Mouse (Mus musculus): Measurements from ENCODE around the gene Lmtk3. TPM values are rescaled to one million over a fixed set of nuclear protein-coding genes. Genes with fewer than 3 reads are reported as not detected.
A peak's percentile ranks its signal among the peaks of the same experiment; 100 is the strongest.

Lmtk3 gene
- polyA plus RNA-seq, 1 experiment, result 5.7 TPM

GRCm38 (mm10) chr7:45815323-45815983 lies 31.9 kb downstream of the Lmtk3 start:
- no peak for DNase-seq
- Histone ChIP-seq H3K4me3 (ENCODE audit: insufficient read depth, low read depth, low read length) (no peak overlapping the region), H3K36me3 (ENCODE audit: control insufficient read depth, insufficient read depth, low read length) (no peaks in the 10 kb centered on the region), H3K27me3 (replicated peaks; ENCODE audit: control insufficient read depth, insufficient read depth, low read length) (no peaks in the 10 kb centered on the region), H3K4me1 (ENCODE audit: control insufficient read depth, insufficient read depth, low read length) (no peaks in the 10 kb centered on the region; the same call in 1 of the 2 replicates), H3K27ac (ENCODE audit: insufficient read depth, low read depth, low read length) (no peak overlapping the region)
- WGBS, result 66% methylated on average over 10 of the region's 10 CpGs
- TF ChIP-seq POLR2A (IDR thresholded peaks at IDR 0.05; ENCODE audit: low read depth, low read length), result no peak

GRCm38 (mm10) chr7:45815984-45816351 lies 32.4 kb downstream of the Lmtk3 start:
- Histone ChIP-seq H3K36me3 (ENCODE audit: control insufficient read depth, insufficient read depth, low read length) (no peaks in the 10 kb centered on the region), H3K27ac (ENCODE audit: insufficient read depth, low read depth, low read length) (no peak overlapping the region), H3K27me3 (replicated peaks; ENCODE audit: control insufficient read depth, insufficient read depth, low read length) (no peaks in the 10 kb centered on the region), H3K4me3 (ENCODE audit: insufficient read depth, low read depth, low read length) (no peak overlapping the region), H3K4me1 (ENCODE audit: control insufficient read depth, insufficient read depth, low read length) (no peaks in the 10 kb centered on the region; the same call in 1 of the 2 replicates)
- TF ChIP-seq CTCF (conservative IDR thresholded peaks at IDR 0.05; ENCODE audit: insufficient read depth, insufficient read length, low read depth, low read length) (no peak), POLR2A (IDR thresholded peaks at IDR 0.05; ENCODE audit: low read depth, low read length) (no peak)
- DNase-seq, result no peak
- 78% methylated on average over 2 of the region's 2 CpGs for WGBS

GRCm38 (mm10) chr7:45819843-45820242 lies 36.3 kb downstream of the Lmtk3 start:
- H3K4me3 ChIP-seq (ENCODE audit: insufficient read depth, low read depth, low read length), result no peak overlapping the region
- no peaks in the 10 kb centered on the region for H3K36me3 ChIP-seq (ENCODE audit: control insufficient read depth, insufficient read depth, low read length)
- no peaks in the 10 kb centered on the region for H3K27me3 ChIP-seq (replicated peaks; ENCODE audit: control insufficient read depth, insufficient read depth, low read length)
- no peaks in the 10 kb centered on the region for H3K4me1 ChIP-seq (ENCODE audit: control insufficient read depth, insufficient read depth, low read length)
- no peak for TF ChIP-seq CTCF (conservative IDR thresholded peaks at IDR 0.05; ENCODE audit: insufficient read depth, insufficient read length, low read depth, low read length)
- no peak for TF ChIP-seq POLR2A (IDR thresholded peaks at IDR 0.05; ENCODE audit: low read depth, low read length)
- 15% methylated on average over 25 of the region's 25 CpGs for WGBS
- no peak for DNase-seq
- no peak overlapping the region for H3K27ac ChIP-seq (ENCODE audit: insufficient read depth, low read depth, low read length)

- H3K4me1 ChIP-seq (ENCODE audit: control insufficient read depth, insufficient read depth, low read length), result no peaks in the 10 kb centered on the region
- H3K4me3 ChIP-seq (ENCODE audit: insufficient read depth, low read depth, low read length), result no peak overlapping the region
- no peaks in the 10 kb centered on the region for H3K36me3 ChIP-seq (ENCODE audit: control insufficient read depth, insufficient read depth, low read length)
- no peak for TF ChIP-seq CTCF (conservative IDR thresholded peaks at IDR 0.05; ENCODE audit: insufficient read depth, insufficient read length, low read depth, low read length)
- TF ChIP-seq POLR2A (IDR thresholded peaks at IDR 0.05; ENCODE audit: low read depth, low read length), result no peak
- H3K27me3 ChIP-seq (replicated peaks; ENCODE audit: control insufficient read depth, insufficient read depth, low read length), result no peaks in the 10 kb centered on the region
- no peak for DNase-seq
- no peak overlapping the region for H3K27ac ChIP-seq (ENCODE audit: insufficient read depth, low read depth, low read length)
Measured at GRCm38 (mm10) chr7:45820913-45821312, 37.4 kb downstream of the Lmtk3 start.

GRCm38 (mm10) chr7:45824598-45824997 lies 41.1 kb downstream of the Lmtk3 start, which contains the start of gene Kcnj14:
Gene Kcnj14, minus strand, starts transcription at chr7:45824782.
- Histone ChIP-seq H3K27me3 (replicated peaks; ENCODE audit: control insufficient read depth, insufficient read depth, low read length) (no peaks in the 10 kb centered on the region), H3K27ac (ENCODE audit: insufficient read depth, low read depth, low read length) (no peak within 1 kb of the TSS), H3K4me3 (ENCODE audit: insufficient read depth, low read depth, low read length) (no peak within 1 kb of the TSS), H3K4me1 (ENCODE audit: control insufficient read depth, insufficient read depth, low read length) (no peaks in the 10 kb centered on the region), H3K36me3 (ENCODE audit: control insufficient read depth, insufficient read depth, low read length) (no peaks in the 10 kb centered on the region)
- TF ChIP-seq CTCF (conservative IDR thresholded peaks at IDR 0.05; ENCODE audit: insufficient read depth, insufficient read length, low read depth, low read length) (no peak), POLR2A (IDR thresholded peaks at IDR 0.05; ENCODE audit: low read depth, low read length) (no peak)
- 76% methylated on average over 7 of the region's 7 CpGs for WGBS
- DNase-seq, result no peak

GRCm38 (mm10) chr7:45826631-45827030 lies 43.1 kb downstream of the Lmtk3 start:
- no peak for DNase-seq
- H3K27me3 ChIP-seq (replicated peaks; ENCODE audit: control insufficient read depth, insufficient read depth, low read length), result no peaks in the 10 kb centered on the region
- H3K36me3 ChIP-seq (ENCODE audit: control insufficient read depth, insufficient read depth, low read length), result no peaks in the 10 kb centered on the region
- TF ChIP-seq POLR2A (IDR thresholded peaks at IDR 0.05; ENCODE audit: low read depth, low read length) (no peak), CTCF (conservative IDR thresholded peaks at IDR 0.05; ENCODE audit: insufficient read depth, insufficient read length, low read depth, low read length) (no peak)
- H3K4me3 ChIP-seq (ENCODE audit: insufficient read depth, low read depth, low read length), result no peak overlapping the region
- WGBS, result 90% methylated on average over 7 of the region's 7 CpGs
- no peak overlapping the region for H3K27ac ChIP-seq (ENCODE audit: insufficient read depth, low read depth, low read length)
- peaks cover 5% of the 10 kb centered on the region; the same call in 1 of the 2 replicates for H3K4me1 ChIP-seq (ENCODE audit: control insufficient read depth, insufficient read depth, low read length)

- H3K36me3 ChIP-seq (ENCODE audit: control insufficient read depth, insufficient read depth, low read length), result no peaks in the 10 kb centered on the region
- peak within 1 kb of the TSS; percentile 99 for H3K27ac ChIP-seq (ENCODE audit: insufficient read depth, low read depth, low read length)
- peaks cover 5% of the 10 kb centered on the region; the same call in 1 of the 2 replicates for H3K4me1 ChIP-seq (ENCODE audit: control insufficient read depth, insufficient read depth, low read length)
- H3K4me3 ChIP-seq (ENCODE audit: insufficient read depth, low read depth, low read length), result peak within 1 kb of the TSS; percentile 100
- DNase-seq, result peak; percentile 93
- WGBS, result under 1% methylated on average over 35 of the region's 35 CpGs
- TF ChIP-seq POLR2A (IDR thresholded peaks at IDR 0.05; ENCODE audit: low read depth, low read length) (no peak), CTCF (conservative IDR thresholded peaks at IDR 0.05; ENCODE audit: insufficient read depth, insufficient read length, low read depth, low read length) (no peak)
- H3K27me3 ChIP-seq (replicated peaks; ENCODE audit: control insufficient read depth, insufficient read depth, low read length), result peaks cover 4% of the 10 kb centered on the region
Measured at GRCm38 (mm10) chr7:45830427-45831127, 47.0 kb downstream of the Lmtk3 start, which contains the start of gene Grwd1. Gene Grwd1, minus strand, starts transcription at chr7:45830944.
